In the genomic region with DNA sequence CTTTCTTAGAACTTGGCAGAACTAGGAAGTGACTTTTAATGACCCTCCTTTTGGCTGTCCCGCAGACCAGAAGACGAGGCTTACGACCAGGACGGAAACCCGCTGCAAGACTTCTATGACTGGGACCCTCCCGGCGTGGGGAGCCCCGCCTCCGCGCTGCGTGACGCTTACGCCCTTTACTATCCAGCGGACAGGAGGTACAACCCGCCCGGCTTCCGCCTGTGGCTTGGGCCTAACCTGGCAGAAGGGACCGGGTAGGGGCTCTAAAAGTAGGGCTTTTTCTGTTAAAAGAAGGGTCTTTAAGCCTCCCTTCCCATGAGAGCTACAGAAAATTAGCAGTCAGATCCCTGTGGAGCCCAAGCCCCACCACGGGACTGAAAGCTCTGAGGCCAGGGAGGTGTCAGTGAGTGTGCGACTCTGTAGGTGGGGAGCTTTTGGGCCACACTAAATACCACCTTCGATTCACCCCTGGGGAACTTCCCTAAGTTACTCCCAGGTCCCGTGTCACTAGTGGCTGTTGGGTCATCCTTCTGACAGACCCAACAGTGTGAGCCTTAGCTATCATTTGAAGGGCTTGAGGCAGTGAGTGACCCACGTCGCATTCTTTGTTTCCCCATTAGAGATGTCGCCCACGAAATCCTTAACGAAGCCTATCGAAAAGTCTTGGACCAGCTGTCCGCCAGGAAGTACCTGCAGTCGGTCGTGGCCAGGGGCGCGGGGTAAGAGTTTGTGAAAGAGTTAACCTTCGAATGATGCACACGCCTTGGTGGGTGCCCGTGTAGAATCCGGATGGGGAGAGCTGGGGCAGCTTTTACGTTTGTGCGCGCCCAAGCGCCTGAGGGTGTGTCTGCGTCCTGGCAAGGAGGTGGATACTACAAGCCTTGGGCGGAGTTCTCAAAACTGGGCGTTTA, we compare ENCODE assay signal across 8 mouse cellular contexts. TPM values are rescaled to one million over a fixed set of nuclear protein-coding genes. Genes with fewer than 3 reads are reported as not detected.
DNase-seq lines count a peak whose midpoint lies in the region; ATAC-seq lines count a peak whose summit lies in the region.
"Had no signal": no experiment of that assay in that cellular context is flagged by ENCODE, and none has a peak within 500 bp of the region (broad histone marks: within the 10 kb centered on the region; RNA-seq: fewer than 3 reads in every experiment).

No protein-coding gene starts in this region.

- peak overlapping the region; percentile 57 for H3K4me2 ChIP-seq in embryonic facial prominence, embryonic 15.5 days (replicated peaks)
- peak overlapping the region; percentile 48 for H3K4me2 ChIP-seq in intestine, embryonic 16.5 days (ENCODE audit: low read depth, low read length)
- H3K4me2 ChIP-seq in neural tube, embryonic 11.5 days (ENCODE audit: low read depth): peak overlapping the region; percentile 57
- H3K4me2 ChIP-seq: liver, embryonic 13.5 days had no signal

- H3K4me1 ChIP-seq in embryonic facial prominence, embryonic 15.5 days: peaks cover 27% of the 10 kb centered on the region
- peaks cover 3% of the 10 kb centered on the region; the same call in 1 of the 2 replicates for H3K4me1 ChIP-seq in intestine, embryonic 16.5 days (ENCODE audit: control insufficient read depth, insufficient read depth, low read length)
- H3K4me1 ChIP-seq in neural tube, embryonic 11.5 days (ENCODE audit: control insufficient read depth, insufficient read depth, low read length): 0 out of 2 replicates have a peak, but pooled peaks cover 15% of the 10 kb centered on the region
- H3K4me1 ChIP-seq: liver, embryonic 13.5 days had no signal

- no peak overlapping the region for H3K27ac ChIP-seq in embryonic facial prominence, embryonic 15.5 days (replicated peaks)
- no peak overlapping the region for H3K27ac ChIP-seq in intestine, embryonic 16.5 days (ENCODE audit: low read length)
- H3K27ac ChIP-seq in neural tube, embryonic 11.5 days (ENCODE audit: low read depth, low read length): peak overlapping the region; percentile 40
- H3K27ac ChIP-seq: liver, embryonic 13.5 days had no signal

- H3K9me3 ChIP-seq in embryonic facial prominence, embryonic 15.5 days (replicated peaks): no peaks in the 10 kb centered on the region
- H3K9me3 ChIP-seq in intestine, embryonic 16.5 days (ENCODE audit: control insufficient read depth, low read length): no peaks in the 10 kb centered on the region
- no peaks in the 10 kb centered on the region for H3K9me3 ChIP-seq in neural tube, embryonic 11.5 days (ENCODE audit: control insufficient read depth, low read length)
- H3K9me3 ChIP-seq: liver, embryonic 13.5 days had no signal

- WGBS in embryonic facial prominence, embryonic 15.5 days: under 1% methylated on average over 44 of the region's 44 CpGs
- under 1% methylated on average over 44 of the region's 44 CpGs for WGBS in intestine, embryonic 16.5 days
- under 1% methylated on average over 44 of the region's 44 CpGs for WGBS in neural tube, embryonic 11.5 days

- H3K27me3 ChIP-seq in embryonic facial prominence, embryonic 15.5 days: peaks cover 77% of the 10 kb centered on the region
- H3K27me3 ChIP-seq in intestine, embryonic 16.5 days (replicated peaks; ENCODE audit: control insufficient read depth, insufficient read depth, low read length): peaks cover 67% of the 10 kb centered on the region
- H3K27me3 ChIP-seq in neural tube, embryonic 11.5 days (ENCODE audit: control insufficient read depth, insufficient read depth, low read length): peaks cover 61% of the 10 kb centered on the region

- no peak overlapping the region for H3K9ac ChIP-seq in embryonic facial prominence, embryonic 15.5 days
- H3K9ac ChIP-seq in intestine, embryonic 16.5 days (ENCODE audit: low read depth, low read length): 0 out of 2 replicates have a peak overlapping the region, but pooled peaks have one; percentile 4
- peak overlapping the region; percentile 33 for H3K9ac ChIP-seq in neural tube, embryonic 11.5 days (ENCODE audit: low read length)
- H3K9ac ChIP-seq: liver, embryonic 13.5 days had no signal

- ATAC-seq in embryonic facial prominence, embryonic 15.5 days (ENCODE audit: insufficient number of reproducible peaks, low FRiP score, low TSS enrichment, low read depth): peak; percentile 34; the same call in 1 of the 2 replicates
- ATAC-seq in intestine, embryonic 16.5 days: peak; percentile 68
- peak; percentile 36; the same call in 1 of the 2 replicates for ATAC-seq in neural tube, embryonic 11.5 days (ENCODE audit: insufficient read depth, low FRiP score, low TSS enrichment)

- H3K36me3 ChIP-seq in embryonic facial prominence, embryonic 15.5 days: no peaks in the 10 kb centered on the region
- H3K36me3 ChIP-seq in intestine, embryonic 16.5 days (ENCODE audit: control insufficient read depth, insufficient read depth, low read length): no peaks in the 10 kb centered on the region
- H3K36me3 ChIP-seq in neural tube, embryonic 11.5 days (ENCODE audit: control insufficient read depth, insufficient read depth, low read length): no peaks in the 10 kb centered on the region
- H3K36me3 ChIP-seq: liver, embryonic 13.5 days had no signal

- DNase-seq in layer of hippocampus, postnatal 25 days (ENCODE audit: extremely low spot score in 1 of 2, low spot score in 1 of 2): peak; percentile 5 to 11
- DNase-seq in layer of hippocampus, adult 18-20 months (ENCODE audit: low spot score in 2 of 2): no peak
- peak; percentile 62 for DNase-seq in neural tube, embryonic 11.5 days (ENCODE audit: low spot score)
- no peak for DNase-seq in adipocyte (ENCODE audit: low spot score)
- DNase-seq in T-cell, adult 2 months (ENCODE audit: low spot score): no peak
- DNase-seq: liver, embryonic 13.5 days had no signal

- peak overlapping the region; percentile 33 for H3K4me3 ChIP-seq in embryonic facial prominence, embryonic 15.5 days (replicated peaks)
- H3K4me3 ChIP-seq in intestine, embryonic 16.5 days (ENCODE audit: low read length): peak overlapping the region; percentile 34
- H3K4me3 ChIP-seq in neural tube, embryonic 11.5 days (ENCODE audit: low read depth, low read length): peak overlapping the region; percentile 33
- H3K4me3 ChIP-seq: liver, embryonic 13.5 days had no signal

RNA-seq across cellular contexts. Expression of a gene that starts 3.6 kb away (rescaled TPM):
- 10 to 100 TPM in 1 of 2 experiments, 1 to 10 TPM in 1; 8.0 to 12.2 TPM for total RNA-seq in layer of hippocampus, postnatal 25 days (2021)
- 1 to 10 TPM; 4.5 to 8.3 TPM for total RNA-seq in layer of hippocampus, adult 18-20 months (2021)
- polyA plus RNA-seq in embryonic facial prominence, embryonic 15.5 days (2015; fragmentation: Nextera tagmentation; extraction: Ambion mirVana): 1.00 and 1.0 TPM in 2 replicates
- polyA plus RNA-seq in intestine, embryonic 16.5 days (2015; fragmentation: Nextera tagmentation; extraction: Ambion mirVana): 0.64 and 0.80 TPM in 2 replicates
- 17.8 and 20.6 TPM in 2 replicates for polyA plus RNA-seq in neural tube, embryonic 11.5 days (2014; fragmentation: Nextera tagmentation; extraction: Ambion mirVana)

Comparison
In these comparisons a context has a peak if more than half of its experiments do, and no peak if none do; other contexts are left out.
1. DNase-seq: peak in layer of hippocampus, postnatal 25 days (2 of 2) and neural tube, embryonic 11.5 days (single experiment); none in layer of hippocampus, adult 18-20 months (0 of 2), adipocyte (single experiment) and T-cell, adult 2 months (single experiment).
2. Peak in every context shown above with its lines, with median percentiles within 50 percentile points of each other: ATAC-seq, H3K4me2 ChIP-seq and H3K4me3 ChIP-seq.